Mouse (Mus musculus): ENCODE data around the gene Iqcg.
"Not testable (repeated sequence)": the region's sequence is repeated elsewhere in the genome, so short reads cannot be mapped to it uniquely, and the experiment has no call there.

Gene Iqcg

DNA sequence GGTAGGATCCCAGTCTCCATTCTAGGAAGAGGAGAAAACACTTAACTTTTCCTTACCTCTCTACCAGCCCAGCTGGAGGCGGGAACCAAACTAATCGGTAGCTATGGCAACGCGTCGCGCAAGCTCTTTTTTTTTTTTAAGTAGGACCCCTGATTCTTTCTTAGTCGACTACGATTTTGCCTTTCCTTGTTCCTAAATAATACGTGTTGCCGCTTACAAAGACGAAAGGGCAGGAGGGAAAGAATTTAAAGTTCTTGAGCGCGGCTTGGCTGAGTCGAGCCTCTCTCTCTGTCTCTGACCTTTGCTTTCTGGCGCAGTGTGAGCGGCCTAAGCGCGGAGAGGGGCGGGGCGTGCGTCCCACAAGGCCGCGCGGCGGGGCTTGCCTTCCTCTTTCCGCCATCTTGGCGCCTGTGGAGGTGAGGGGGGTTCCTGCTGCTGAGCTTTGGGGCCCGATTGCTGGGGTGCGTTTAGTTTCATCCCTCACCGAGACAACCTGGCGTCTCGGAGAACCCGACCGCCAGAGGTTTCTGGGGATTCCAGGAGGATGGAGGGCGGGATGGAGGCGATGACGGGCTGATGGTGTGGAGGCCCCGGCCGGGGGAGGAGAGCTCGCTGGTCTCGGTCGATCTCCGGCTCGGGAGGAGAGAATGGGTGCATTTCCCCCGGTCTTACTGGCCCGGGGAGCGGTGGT lies at the start of gene Iqcg, which contains the start of gene Rpl35a:
Gene Iqcg (minus strand): TSS at position 124 of the 691 bp plus-strand sequence.
Gene Rpl35a (plus strand): TSS at position 359 of the 691 bp plus-strand sequence.
- DNase-seq = peak; percentile 90

- DNase-seq = no peak
Observed at GRCm38 (mm10) chr16:33085666-33086065, 29.6 kb upstream of the Iqcg start.

GRCm38 (mm10) chr16:33083996-33084395 lies 28.0 kb upstream of the Iqcg start:
- DNase-seq = no peak

- DNase-seq = no peak
Observed at GRCm38 (mm10) chr16:33082951-33083350, 26.9 kb upstream of the Iqcg start.

DNA sequence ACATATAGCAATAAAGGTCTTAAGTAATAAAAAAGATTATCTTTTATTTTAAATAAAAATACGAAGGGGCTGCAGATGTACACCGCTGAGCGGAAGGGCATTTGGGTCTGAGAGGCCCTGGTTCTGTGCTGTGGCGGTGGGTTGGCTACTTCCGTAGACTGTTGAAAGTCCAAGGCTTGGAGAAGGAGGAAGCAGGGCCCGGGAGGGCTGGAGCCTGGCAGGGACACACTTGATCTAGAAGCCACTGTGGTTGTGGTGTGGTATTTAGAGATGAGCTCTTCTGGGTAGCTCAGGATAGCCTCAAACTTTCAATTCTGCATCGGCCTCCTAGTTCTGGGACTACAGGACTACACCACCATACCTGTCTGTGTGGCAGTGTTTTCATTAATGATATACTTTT lies 24.0 kb upstream of the Iqcg start:
- no peak for DNase-seq

DNA sequence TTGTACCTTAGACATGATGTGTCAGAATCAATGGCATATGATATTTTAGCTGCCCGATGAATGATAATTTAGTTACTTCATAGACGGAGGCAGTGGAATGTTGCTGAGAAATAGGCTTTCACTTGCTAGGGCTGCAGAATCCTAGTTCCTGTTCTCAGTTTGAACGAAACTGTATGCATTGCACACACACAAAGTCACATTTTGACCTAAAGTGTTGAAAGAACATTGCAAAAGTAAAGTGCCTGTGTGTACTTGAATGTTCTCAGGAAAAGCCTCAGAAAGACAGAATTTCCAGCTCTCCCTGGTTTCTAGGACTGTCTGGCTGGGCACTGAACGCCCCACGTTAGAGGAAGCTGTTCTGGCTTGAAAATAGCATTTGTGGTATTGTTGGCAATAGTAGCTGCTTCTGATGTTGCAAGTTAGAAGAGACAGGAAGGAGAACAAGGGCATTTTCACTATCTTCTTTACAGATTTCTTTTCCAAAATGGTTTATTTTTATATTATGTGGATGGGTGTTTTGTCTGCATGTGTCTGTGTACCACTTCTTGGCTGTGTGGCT lies 21.1 kb upstream of the Iqcg start:
- no peak for DNase-seq

GRCm38 (mm10) chr16:33076078-33076477 lies 20.1 kb upstream of the Iqcg start:
- no peak for DNase-seq

DNA sequence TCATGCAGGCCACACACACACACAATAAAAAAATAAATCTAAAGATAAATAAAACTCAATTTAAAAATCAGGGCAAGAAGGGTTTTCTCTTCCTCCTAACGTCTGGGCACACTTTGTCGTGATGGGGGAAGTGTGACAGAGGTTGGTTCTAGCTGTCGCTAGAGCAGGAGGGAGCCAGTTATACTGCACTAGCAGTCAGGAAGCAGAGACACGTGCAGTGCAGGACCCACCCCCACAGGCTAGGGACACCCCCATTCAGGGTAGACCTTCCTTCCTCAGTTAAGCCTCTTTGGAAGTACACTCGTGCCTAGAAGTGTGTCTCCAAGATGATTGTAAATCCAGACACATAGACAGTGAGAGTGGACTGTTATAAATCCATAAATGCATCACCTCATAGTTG lies 18.9 kb upstream of the Iqcg start:
- no peak for DNase-seq

DNA sequence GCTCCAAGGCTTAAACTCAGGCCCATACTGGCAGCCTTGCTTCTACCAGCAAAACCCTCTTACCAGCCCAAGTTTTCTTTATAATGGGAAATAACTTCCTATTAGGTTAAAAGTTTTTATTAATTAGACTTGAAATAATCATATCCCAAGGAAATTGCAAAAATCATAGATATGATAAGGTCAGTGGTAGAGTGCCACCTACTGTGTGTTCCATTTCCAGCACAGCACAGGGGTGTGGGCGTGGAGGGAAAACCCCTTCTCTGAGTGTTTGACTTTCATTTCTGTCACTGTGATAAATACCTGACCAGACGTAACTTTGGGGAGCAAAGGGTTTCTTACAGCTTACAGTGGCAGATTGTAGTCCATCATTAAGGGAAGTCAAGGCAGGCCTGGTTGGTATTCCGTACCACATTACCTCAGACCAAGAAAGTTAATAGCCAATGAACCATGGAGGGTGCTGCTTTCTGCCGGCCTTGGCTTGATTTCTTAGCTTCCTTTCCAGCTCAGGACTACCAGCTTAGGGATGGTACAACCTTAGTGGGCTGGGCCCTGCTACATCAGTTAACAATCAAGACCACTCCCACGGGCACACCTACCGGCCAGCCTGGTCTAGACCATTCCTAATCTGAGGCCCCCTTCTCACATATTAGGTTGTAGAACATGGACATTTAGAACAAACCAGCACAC lies 17.0 kb upstream of the Iqcg start:
- DNase-seq = no peak

GRCm38 (mm10) chr16:33070928-33071327 lies 14.9 kb upstream of the Iqcg start:
- no peak for DNase-seq

GRCm38 (mm10) chr16:33064636-33065035 lies 8.6 kb upstream of the Iqcg start:
- no peak for DNase-seq

DNA sequence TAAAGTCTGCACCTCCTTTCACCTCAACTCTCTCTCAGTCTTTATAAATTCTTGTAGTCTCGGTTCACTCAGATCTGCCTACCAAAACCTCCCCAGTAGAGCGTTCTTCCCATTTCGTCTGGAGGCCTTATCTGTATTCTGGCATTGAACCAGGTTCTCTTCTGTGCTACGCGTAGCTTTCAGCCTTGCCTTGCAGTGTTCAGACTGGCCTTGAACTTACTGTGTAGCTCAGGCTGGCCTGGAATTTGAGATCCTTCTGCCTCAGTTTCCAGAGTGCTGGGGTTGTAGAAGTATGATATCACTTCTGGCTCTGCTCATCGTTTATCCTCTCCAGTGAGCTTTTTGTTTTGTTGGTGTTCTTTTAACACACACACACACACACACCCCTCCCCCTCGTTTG lies 7.2 kb upstream of the Iqcg start:
- no peak for DNase-seq

- peak; percentile 70 for DNase-seq
Observed at GRCm38 (mm10) chr16:33062682-33063131, 6.7 kb upstream of the Iqcg start.

DNA sequence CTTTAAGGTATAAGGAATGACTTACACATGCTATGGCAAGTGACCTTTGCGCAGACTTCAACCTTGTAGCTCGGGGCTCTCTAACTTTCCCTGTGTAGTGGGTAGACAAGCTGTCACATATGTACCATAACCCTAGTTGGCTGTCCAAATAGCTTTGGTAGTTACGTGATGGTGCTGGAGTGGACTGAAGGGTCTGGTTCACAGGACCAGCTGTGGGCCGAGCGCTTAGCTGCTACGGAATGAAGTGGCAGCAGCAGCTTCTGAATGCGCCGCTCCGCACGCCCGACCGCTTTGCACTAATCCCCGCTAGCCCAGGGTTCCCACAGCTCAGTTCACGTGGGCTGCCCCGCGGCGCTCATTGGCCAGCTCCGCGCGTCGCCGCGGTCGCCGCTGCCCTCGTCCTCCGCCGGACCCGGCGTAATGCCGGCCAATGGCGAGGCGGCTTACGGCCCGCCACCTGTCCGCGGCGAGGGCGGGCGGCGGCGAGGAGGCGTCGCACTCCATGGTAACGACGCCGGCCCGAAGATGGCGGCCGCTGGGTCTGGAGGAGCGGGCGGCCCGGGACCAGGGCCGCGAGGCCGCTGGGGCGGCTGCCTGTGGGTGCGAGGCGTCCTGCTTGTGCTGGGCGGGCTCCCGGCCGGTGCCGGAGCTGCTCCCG lies 6.1 kb upstream of the Iqcg start, which contains the start of gene Lmln:
Gene Lmln (plus strand): TSS at position 498 of the 658 bp plus-strand sequence.
- DNase-seq = peak; percentile 88

DNA sequence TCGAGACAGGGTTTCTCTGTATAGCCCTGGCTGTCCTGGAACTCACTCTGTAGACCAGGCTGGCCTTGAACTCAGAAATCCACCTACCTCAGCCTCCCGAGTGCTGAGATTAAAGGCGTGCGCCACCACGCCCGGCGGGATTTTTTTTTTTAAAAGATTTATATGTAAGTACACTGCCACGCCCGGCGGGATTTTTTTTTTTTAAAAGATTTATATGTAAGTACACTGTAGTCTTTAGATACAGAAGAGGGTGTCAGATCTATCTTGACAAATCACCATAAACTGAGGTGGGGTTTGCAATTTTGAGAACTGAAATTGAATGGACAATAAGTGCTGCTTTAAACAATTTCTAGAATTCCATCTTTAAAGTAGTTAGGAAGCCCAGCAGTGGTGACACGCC lies 5.4 kb upstream of the Iqcg start:
- no peak for DNase-seq

DNA sequence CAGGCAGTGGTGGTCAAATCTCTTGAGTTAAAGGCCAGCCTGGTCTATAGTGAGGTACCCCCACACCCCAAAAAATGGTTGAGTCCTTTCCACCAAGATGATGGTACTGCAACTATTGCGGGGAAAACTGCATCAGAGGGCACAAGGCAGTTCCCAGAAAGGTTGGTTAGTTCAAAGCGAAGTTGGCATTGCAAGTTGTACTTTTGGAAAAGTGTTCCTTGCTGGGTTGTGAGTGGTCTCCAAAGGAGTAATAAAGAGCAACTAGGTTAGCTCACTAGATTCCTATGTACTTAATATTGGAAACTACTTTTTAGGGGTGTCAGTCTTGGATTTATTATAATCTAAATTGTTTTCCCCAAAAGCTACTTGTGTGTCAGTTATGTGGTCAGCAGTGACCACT lies 4.9 kb upstream of the Iqcg start:
- no peak for DNase-seq

GRCm38 (mm10) chr16:33059471-33059870 lies 3.5 kb upstream of the Iqcg start:
- no peak for DNase-seq

DNA sequence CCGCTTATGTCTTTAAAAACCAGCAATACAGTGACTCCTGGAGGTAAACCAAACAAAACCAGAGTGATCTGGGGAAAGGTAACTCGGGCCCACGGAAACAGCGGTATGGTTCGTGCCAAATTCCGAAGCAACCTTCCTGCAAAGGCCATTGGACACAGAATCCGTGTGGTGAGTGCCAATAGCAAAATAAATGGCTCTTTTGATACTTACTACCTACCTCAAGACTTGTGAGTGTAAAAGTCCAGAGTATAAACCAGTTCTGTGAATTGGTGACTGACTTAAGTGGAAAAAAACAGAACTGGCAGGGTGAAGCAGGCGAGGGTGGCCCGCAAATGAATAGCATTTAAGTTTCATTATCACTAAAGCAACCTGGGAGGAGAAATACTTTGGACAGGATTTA lies 2.6 kb upstream of the Iqcg start:
- DNase-seq = not testable (repeated sequence)

DNA sequence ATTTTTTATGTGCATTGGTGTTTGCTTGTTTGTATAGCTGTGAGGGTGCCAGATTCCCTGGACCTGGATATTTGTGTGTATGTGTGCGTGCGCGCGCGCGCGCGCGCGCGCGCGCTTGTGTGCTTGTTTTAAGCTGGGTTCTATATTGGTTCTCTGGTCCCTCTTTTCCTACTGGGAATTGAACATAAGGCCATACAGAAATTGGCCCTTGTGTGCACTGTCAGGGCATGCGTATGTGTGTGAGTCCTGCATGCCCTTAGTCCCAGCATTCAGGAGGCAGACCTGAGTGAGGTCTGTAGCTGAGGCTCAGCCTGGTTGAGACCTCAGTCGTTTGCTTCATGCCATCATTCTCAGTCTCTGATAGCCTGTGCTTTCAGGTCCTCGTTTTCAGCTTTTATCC lies 2.0 kb upstream of the Iqcg start:
- DNase-seq = no peak

- DNase-seq = no peak
Observed at GRCm38 (mm10) chr16:33056786-33057185, 768 bp upstream of the Iqcg start.

DNA sequence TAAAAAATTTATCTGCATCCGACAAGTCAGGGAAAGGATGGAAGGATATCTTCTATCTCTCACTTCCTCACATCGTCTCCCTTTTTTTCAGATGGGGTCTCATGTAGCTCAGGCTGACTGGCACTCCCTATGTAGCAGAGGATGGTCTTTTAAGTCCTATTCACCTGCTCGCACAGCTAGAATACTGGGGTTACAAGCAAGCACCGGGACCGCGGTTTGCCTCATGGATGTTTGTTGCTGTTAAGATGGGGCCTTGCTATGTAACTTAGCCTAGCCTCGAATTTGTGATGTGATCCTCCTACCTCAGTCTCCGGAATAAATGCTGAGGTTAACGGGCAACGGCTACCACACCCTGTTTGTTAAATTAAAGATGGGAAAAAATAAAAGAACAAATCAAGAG lies 363 bp downstream of the Iqcg start:
- DNase-seq = no peak

GRCm38 (mm10) chr16:33054927-33055326 lies 1.1 kb downstream of the Iqcg start:
- DNase-seq = not testable (repeated sequence)

- no peak for DNase-seq
Observed at GRCm38 (mm10) chr16:33053141-33053540, 2.9 kb downstream of the Iqcg start.

DNA sequence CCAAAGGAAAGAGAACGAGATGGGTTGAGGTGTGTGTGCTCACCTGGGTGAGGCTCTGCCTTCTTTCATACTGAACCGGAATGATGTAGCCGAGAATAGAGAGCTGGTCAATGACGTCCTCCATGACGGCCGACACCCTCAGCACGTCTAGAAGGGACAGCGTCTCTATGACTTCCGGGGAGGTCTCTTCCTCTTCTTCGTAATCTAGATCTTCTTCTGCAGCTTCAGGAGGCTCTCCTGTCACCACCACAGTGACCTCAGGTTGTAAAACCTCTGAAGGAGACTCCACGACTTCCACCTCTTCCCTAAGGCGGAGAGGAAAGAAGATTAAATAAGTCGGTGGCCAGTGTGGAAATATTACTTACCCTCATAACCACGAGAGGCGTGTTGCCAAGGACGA lies 6.2 kb downstream of the Iqcg start:
- no peak for DNase-seq

Data from cerebellum, adult 9-10 months (tissue).